Comparison of ENCODE assay signal across 11 mouse cellular contexts in the genomic region with DNA sequence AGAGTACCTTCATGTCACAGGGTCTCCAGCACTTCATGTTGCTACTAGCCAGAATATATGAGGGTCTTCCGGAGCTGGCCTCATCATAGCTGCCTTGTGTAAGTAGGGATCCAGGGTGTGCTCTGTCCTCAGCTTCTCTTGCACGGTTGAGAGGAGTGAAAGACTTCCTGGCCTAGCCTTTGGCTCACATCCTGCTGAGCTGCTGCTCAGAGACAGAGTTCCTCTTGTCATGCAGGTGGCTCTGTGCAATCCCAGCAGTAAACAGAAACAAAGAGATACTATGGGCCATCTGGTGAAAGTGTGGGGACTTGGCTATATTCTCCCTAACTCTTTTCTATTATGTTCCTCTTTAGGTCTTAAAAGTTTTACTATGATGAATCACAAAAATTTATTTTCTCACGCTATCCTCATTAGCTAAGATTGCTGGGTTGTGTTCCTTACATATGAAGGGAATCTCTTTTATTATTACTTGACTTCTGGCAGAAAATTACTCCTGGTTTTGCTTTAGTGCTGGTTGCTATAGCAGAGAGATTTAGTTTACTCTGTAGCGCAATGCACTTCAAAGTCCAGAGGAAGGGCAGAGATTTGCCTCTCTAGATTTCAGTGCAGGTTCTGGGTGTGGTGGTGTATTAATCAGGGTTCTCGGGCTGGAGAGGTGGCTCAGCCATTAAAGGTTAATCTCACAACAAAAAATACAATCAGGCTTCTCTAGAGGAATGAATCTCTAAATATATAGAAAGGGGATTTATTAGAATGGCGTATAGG. TPM values are rescaled to one million over a fixed set of nuclear protein-coding genes. Genes with fewer than 3 reads are reported as not detected.
DNase-seq lines count a peak whose midpoint lies in the region; ATAC-seq and TF ChIP-seq lines count a peak whose summit lies in the region.
"Had no signal": no experiment of that assay in that cellular context is flagged by ENCODE, and none has a peak within 500 bp of the region (broad histone marks: within the 10 kb centered on the region; RNA-seq: fewer than 3 reads in every experiment).

No protein-coding gene starts in this region.

- no peak for DNase-seq in hindbrain, embryonic 14.5 days (ENCODE audit: low spot score)
- peak; percentile 87 for DNase-seq in A20 (ENCODE audit: low read depth, low spot score)
- peak; percentile 54 for DNase-seq in brain, embryonic 14.5 days (ENCODE audit: low read depth)
- DNase-seq in mesoderm, embryonic 11.5 days (ENCODE audit: low read depth, low spot score), result peak; percentile 11
- no peak for DNase-seq in gastrocnemius, postnatal 14 days
- DNase-seq in spleen, postnatal 14 days (ENCODE audit: low spot score in 2 of 2), result no peak
- DNase-seq: liver, embryonic 13.5 days had no signal

- no peaks in the 10 kb centered on the region for H3K36me3 ChIP-seq in hindbrain, embryonic 14.5 days (replicated peaks; ENCODE audit: control insufficient read depth, insufficient read depth)
- no peaks in the 10 kb centered on the region for H3K36me3 ChIP-seq in hindbrain, embryonic 13.5 days
- H3K36me3 ChIP-seq: heart, embryonic 12.5 days; liver, embryonic 13.5 days; neural tube, embryonic 13.5 days had no signal

- 0 out of 2 replicates have a peak overlapping the region, but pooled peaks have one; percentile 29 for H3K27ac ChIP-seq in hindbrain, embryonic 14.5 days
- no peak overlapping the region for H3K27ac ChIP-seq in hindbrain, embryonic 13.5 days
- H3K27ac ChIP-seq: liver, embryonic 13.5 days; neural tube, embryonic 13.5 days had no signal

- ATAC-seq in hindbrain, embryonic 14.5 days (ENCODE audit: low FRiP score), result no peak
- no peak for ATAC-seq in hindbrain, embryonic 13.5 days (ENCODE audit: low FRiP score)
- no peak for ATAC-seq in frontal cortex, adult (ENCODE audit: low TSS enrichment)

- H3K27me3 ChIP-seq in hindbrain, embryonic 14.5 days (ENCODE audit: control insufficient read depth, insufficient read depth, low read length), result no peaks in the 10 kb centered on the region
- H3K27me3 ChIP-seq in hindbrain, embryonic 13.5 days, result no peaks in the 10 kb centered on the region
- H3K27me3 ChIP-seq: heart, embryonic 12.5 days; liver, embryonic 13.5 days; neural tube, embryonic 13.5 days had no signal

- TF ChIP-seq POLR2A in brain, embryonic 14.5 days (IDR thresholded peaks at IDR 0.05; ENCODE audit: borderline replicate concordance, extremely low read depth, insufficient read depth, insufficient read length, poor library complexity, severe bottlenecking), result no peak

- H3K4me1 ChIP-seq in hindbrain, embryonic 14.5 days (replicated peaks; ENCODE audit: control insufficient read depth, insufficient read depth, low read length), result peaks cover 5% of the 10 kb centered on the region; the same call in 1 of the 2 replicates
- H3K4me1 ChIP-seq in hindbrain, embryonic 13.5 days (replicated peaks), result peaks cover 11% of the 10 kb centered on the region

- TF ChIP-seq CTCF in brain, embryonic 14.5 days (IDR thresholded peaks at IDR 0.05; ENCODE audit: borderline replicate concordance, extremely low read depth, insufficient read depth, insufficient read length), result no peak

- 47% methylated on average over 6 of the region's 6 CpGs for WGBS in hindbrain, embryonic 14.5 days
- WGBS in hindbrain, embryonic 13.5 days, result 56% methylated on average over 6 of the region's 6 CpGs

- H3K9ac ChIP-seq in hindbrain, embryonic 14.5 days, result no peak overlapping the region
- H3K9ac ChIP-seq in hindbrain, embryonic 13.5 days, result no peak overlapping the region
- H3K9ac ChIP-seq: heart, embryonic 12.5 days; liver, embryonic 13.5 days; neural tube, embryonic 13.5 days had no signal

- H3K9me3 ChIP-seq in hindbrain, embryonic 14.5 days (ENCODE audit: control insufficient read depth, low read length), result no peaks in the 10 kb centered on the region
- no peaks in the 10 kb centered on the region for H3K9me3 ChIP-seq in hindbrain, embryonic 13.5 days
- H3K9me3 ChIP-seq: heart, embryonic 12.5 days; liver, embryonic 13.5 days; neural tube, embryonic 13.5 days had no signal

- no peak overlapping the region for H3K4me3 ChIP-seq in hindbrain, embryonic 14.5 days (replicated peaks; ENCODE audit: low read length)
- H3K4me3 ChIP-seq in hindbrain, embryonic 13.5 days, result no peak overlapping the region
- H3K4me3 ChIP-seq: heart, embryonic 12.5 days; liver, embryonic 13.5 days; neural tube, embryonic 13.5 days had no signal

- intact Hi-C loops in gastrocnemius, postnatal 14 days (cut with DNase I; ENCODE audit: low total_unique reads), result no loop called here

- H3K4me2 ChIP-seq in hindbrain, embryonic 14.5 days (replicated peaks), result no peak overlapping the region
- no peak overlapping the region for H3K4me2 ChIP-seq in hindbrain, embryonic 13.5 days
- H3K4me2 ChIP-seq: heart, embryonic 12.5 days; liver, embryonic 13.5 days; neural tube, embryonic 13.5 days had no signal

RNA-seq across cellular contexts. Expression of a gene that starts 32.0 kb away (rescaled TPM):
- polyA plus RNA-seq in hindbrain, embryonic 14.5 days (2014; fragmentation: Nextera tagmentation; extraction: Ambion mirVana), result 38.4 and 43.4 TPM in 2 replicates
- 33.6 and 35.7 TPM in 2 replicates for polyA plus RNA-seq in hindbrain, embryonic 13.5 days (2015; fragmentation: Nextera tagmentation; extraction: Ambion mirVana)
- polyA plus RNA-seq in brain, embryonic 14.5 days (2012; rRNA removed), result 11.9 and 12.6 TPM in 2 replicates
- 1 to 10 TPM; 4.4 to 5.2 TPM for total RNA-seq in gastrocnemius, postnatal 14 days (2021)

RNA-seq across cellular contexts. Expression of a gene that starts 32.1 kb away (rescaled TPM):
- polyA plus RNA-seq in hindbrain, embryonic 14.5 days (2014; fragmentation: Nextera tagmentation; extraction: Ambion mirVana), result 30.6 and 31.2 TPM in 2 replicates
- polyA plus RNA-seq in hindbrain, embryonic 13.5 days (2015; fragmentation: Nextera tagmentation; extraction: Ambion mirVana), result 28.0 and 33.5 TPM in 2 replicates
- 28.9 and 32.0 TPM in 2 replicates for polyA plus RNA-seq in brain, embryonic 14.5 days (2012; rRNA removed)
- 10 to 100 TPM; 36.5 to 37.9 TPM for total RNA-seq in gastrocnemius, postnatal 14 days (2021)

Comparison
In these comparisons a context has a peak if more than half of its experiments do, and no peak if none do; other contexts are left out.
1. DNase-seq: peak in A20 (single experiment), brain, embryonic 14.5 days (single experiment) and mesoderm, embryonic 11.5 days (single experiment); none in hindbrain, embryonic 14.5 days (single experiment), gastrocnemius, postnatal 14 days (single experiment) and spleen, postnatal 14 days (0 of 2).